Mouse (Mus musculus): ENCODE data around the gene Aldh5a1. TPM values are rescaled to one million over a fixed set of nuclear protein-coding genes. Genes with fewer than 3 reads are reported as not detected.
"Not testable (repeated sequence)": the region's sequence is repeated elsewhere in the genome, so short reads cannot be mapped to it uniquely, and the experiment has no call there.

Aldh5a1 gene
- 9.1 and 9.8 TPM in 2 replicates for polyA plus RNA-seq (2015; fragmentation: Nextera tagmentation; extraction: Ambion mirVana)

GRCm38 (mm10) chr13:24937108-24937838 is at the start of gene Aldh5a1:
Gene Aldh5a1, minus strand, starts transcription at chr13:24937661.
- Histone ChIP-seq H3K4me2 (peak within 1 kb of the TSS; percentile 84), H3K4me3 (peak within 1 kb of the TSS; percentile 90), H3K36me3 (no peaks in the 10 kb centered on the region), H3K27me3 (no peaks in the 10 kb centered on the region), H3K9me3 (no peaks in the 10 kb centered on the region), H3K4me1 (peaks cover 9% of the 10 kb centered on the region), H3K9ac (peak within 1 kb of the TSS; percentile 88), H3K27ac (peak within 1 kb of the TSS; percentile 80)
- WGBS: 1% methylated on average over 70 of the region's 75 CpGs
- peak; percentile 81 for ATAC-seq (ENCODE audit: borderline replicate concordance, extremely low read depth, low FRiP score, low TSS enrichment)

DNA sequence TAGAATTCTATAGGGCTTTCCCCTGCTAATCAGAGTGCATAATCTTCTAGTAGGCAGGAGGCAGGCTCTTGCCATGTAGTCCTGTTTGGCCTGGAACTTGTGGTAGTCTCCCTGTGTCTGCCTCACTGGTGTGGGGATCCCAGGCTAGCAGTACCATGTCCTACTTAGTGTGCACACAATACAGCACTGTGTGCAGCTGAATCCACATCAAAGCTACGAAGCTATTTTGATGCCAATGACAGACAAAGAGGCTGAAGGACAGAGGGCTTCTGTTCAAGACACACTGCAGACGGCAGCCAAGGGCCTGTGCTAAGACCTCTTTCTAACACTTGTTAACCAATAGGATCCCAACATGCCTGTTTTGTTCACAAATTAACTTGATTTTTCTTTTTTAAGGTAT is 48.0 kb upstream of the Aldh5a1 start:
- 53% methylated on average over 2 of the region's 2 CpGs for WGBS
- Histone ChIP-seq H3K27me3 (no peaks in the 10 kb centered on the region), H3K9me3 (no peaks in the 10 kb centered on the region), H3K9ac (no peak overlapping the region), H3K4me2 (no peak overlapping the region), H3K36me3 (peaks cover 12% of the 10 kb centered on the region; the same call in 1 of the 2 replicates), H3K4me3 (no peak overlapping the region), H3K4me1 (peaks cover 4% of the 10 kb centered on the region; the same call in 1 of the 2 replicates), H3K27ac (no peak overlapping the region)
- ATAC-seq (ENCODE audit: borderline replicate concordance, extremely low read depth, low FRiP score, low TSS enrichment): no peak

DNA sequence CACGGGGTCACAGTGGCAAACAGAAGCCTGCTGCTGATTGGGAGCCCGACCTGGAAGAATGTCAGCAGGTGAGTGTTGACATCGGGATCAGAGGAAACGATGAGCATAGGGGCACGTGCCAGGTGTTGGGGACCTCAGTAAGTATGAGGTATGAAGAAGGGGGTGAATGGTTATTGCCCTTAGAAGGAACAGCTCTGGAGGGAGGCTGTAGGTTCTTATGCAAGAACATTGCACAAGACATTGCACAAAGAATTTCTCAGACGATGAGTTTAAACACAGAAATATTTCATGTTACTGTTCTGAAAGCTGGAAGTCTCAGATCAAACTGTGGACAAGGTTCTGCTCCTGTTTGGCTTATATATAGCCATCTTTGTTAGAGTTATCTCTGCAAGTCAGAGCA is 43.6 kb upstream of the Aldh5a1 start:
- no peaks in the 10 kb centered on the region for H3K9me3 ChIP-seq
- no peak overlapping the region for H3K27ac ChIP-seq
- ATAC-seq (ENCODE audit: borderline replicate concordance, extremely low read depth, low FRiP score, low TSS enrichment): no peak
- no peak overlapping the region for H3K4me2 ChIP-seq
- no peak overlapping the region for H3K9ac ChIP-seq
- H3K27me3 ChIP-seq: no peaks in the 10 kb centered on the region
- WGBS: 75% methylated on average over 6 of the region's 6 CpGs
- 0 out of 2 replicates have a peak, but pooled peaks cover 3% of the 10 kb centered on the region for H3K36me3 ChIP-seq
- peaks cover 4% of the 10 kb centered on the region; the same call in 1 of the 2 replicates for H3K4me1 ChIP-seq
- H3K4me3 ChIP-seq: no peak overlapping the region

- no peaks in the 10 kb centered on the region for H3K36me3 ChIP-seq
- no peaks in the 10 kb centered on the region for H3K9me3 ChIP-seq
- H3K9ac ChIP-seq: no peak overlapping the region
- ATAC-seq (ENCODE audit: borderline replicate concordance, extremely low read depth, low FRiP score, low TSS enrichment): peak; percentile 33; the same call in 1 of the 2 replicates
- H3K27me3 ChIP-seq: no peaks in the 10 kb centered on the region
- no peak overlapping the region for H3K4me3 ChIP-seq
- peaks cover 4% of the 10 kb centered on the region; the same call in 1 of the 2 replicates for H3K4me1 ChIP-seq
- H3K4me2 ChIP-seq: no peak overlapping the region
- WGBS: 68% methylated on average over 5 of the region's 5 CpGs
- H3K27ac ChIP-seq: no peak overlapping the region
Observed at GRCm38 (mm10) chr13:24977820-24978342, 40.4 kb upstream of the Aldh5a1 start.

DNA sequence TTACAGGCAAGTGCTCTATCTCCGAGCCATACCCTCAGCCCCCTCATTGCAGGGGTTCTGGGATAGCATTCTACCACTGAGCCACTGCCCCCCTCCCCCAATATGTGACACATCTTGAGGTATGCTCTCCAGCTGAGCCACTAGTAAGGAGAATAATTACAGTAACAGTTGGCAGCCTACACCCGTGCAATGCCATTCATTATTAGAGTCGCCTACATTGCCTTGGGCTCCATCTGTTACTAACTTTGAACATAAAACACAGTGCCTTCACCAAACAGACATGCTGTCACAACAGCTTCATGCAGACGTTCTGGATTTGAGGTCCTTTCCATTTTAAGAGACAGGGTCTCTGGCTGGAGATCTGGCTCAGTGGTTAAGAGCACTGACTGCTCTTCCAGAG is 38.9 kb upstream of the Aldh5a1 start:
- no peak overlapping the region for H3K4me3 ChIP-seq
- H3K4me2 ChIP-seq: no peak overlapping the region
- H3K36me3 ChIP-seq: no peaks in the 10 kb centered on the region
- no peak overlapping the region for H3K27ac ChIP-seq
- H3K9ac ChIP-seq: no peak overlapping the region
- 69% methylated on average over 4 of the region's 4 CpGs for WGBS
- ATAC-seq (ENCODE audit: borderline replicate concordance, extremely low read depth, low FRiP score, low TSS enrichment): no peak
- no peaks in the 10 kb centered on the region for H3K27me3 ChIP-seq
- no peaks in the 10 kb centered on the region for H3K9me3 ChIP-seq
- H3K4me1 ChIP-seq: peaks cover 4% of the 10 kb centered on the region; the same call in 1 of the 2 replicates

- WGBS: 86% methylated on average over 3 of the region's 3 CpGs
- ATAC-seq (ENCODE audit: borderline replicate concordance, extremely low read depth, low FRiP score, low TSS enrichment); H3K36me3 ChIP-seq; H3K9me3 ChIP-seq; H3K4me1 ChIP-seq; H3K4me2 ChIP-seq; H3K27me3 ChIP-seq; H3K27ac ChIP-seq; H3K9ac ChIP-seq; H3K4me3 ChIP-seq: not testable (repeated sequence)
Observed at GRCm38 (mm10) chr13:24971776-24972175, 34.3 kb upstream of the Aldh5a1 start.

DNA sequence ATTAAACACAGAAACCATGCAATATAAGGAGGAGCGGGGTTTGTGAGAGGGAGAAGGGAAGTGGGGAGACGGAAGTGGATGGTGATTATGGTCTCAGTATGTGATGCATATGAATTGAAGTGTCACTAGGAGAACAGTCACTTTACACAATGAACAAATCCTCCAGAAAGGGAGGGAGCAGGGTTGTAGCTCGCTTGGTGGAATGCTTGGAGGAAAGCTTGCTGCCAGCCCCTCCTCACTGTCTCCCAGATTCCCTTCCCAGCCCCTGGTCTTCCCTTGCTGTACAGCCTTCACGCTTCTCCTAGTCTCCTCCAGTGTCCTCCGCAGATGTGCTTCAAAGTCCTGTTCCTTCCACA is 28.4 kb upstream of the Aldh5a1 start:
- Histone ChIP-seq H3K36me3 (no peaks in the 10 kb centered on the region), H3K4me2 (peak overlapping the region; percentile 56), H3K9ac (peak overlapping the region; percentile 13; the same call in 1 of the 2 replicates), H3K27me3 (no peaks in the 10 kb centered on the region), H3K4me3 (peak overlapping the region; percentile 34), H3K4me1 (peaks cover 10% of the 10 kb centered on the region; the same call in 1 of the 2 replicates), H3K9me3 (no peaks in the 10 kb centered on the region), H3K27ac (no peak overlapping the region)
- 27% methylated on average over 5 of the region's 5 CpGs for WGBS
- no peak for ATAC-seq (ENCODE audit: borderline replicate concordance, extremely low read depth, low FRiP score, low TSS enrichment)

DNA sequence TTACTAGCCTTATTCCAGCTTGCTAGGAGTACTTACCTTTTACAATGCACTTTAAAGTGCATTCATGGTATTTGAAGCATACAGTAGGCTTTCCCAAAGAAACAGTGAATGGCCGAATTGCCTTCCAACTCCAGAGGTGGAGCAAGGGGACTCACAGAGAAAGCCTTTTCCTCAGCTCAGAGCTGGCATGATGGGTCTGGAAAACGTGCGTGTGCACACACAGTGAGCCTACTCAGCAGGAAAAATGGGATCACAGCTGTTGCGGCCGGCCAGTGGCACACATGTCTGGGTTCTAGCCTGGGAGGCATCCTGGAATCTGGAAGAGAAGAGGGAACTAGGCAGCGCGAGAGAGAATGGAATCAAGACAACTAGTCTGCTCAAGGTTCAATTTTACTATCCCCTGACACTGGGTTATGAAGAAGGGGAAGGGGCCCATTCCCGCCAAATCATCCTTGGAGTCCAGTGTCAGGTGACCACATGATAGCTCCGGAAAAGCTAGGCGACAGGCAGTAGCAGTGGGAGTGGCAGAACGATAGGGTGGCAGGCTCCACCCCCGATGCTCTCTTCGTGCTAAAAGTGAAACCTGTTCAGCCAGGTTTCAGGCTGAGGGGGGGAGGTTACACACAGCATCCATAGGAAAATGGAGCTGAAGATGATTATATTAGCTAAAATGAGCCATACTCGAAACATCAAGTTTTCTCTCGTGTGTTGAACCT is 27.8 kb upstream of the Aldh5a1 start:
- Histone ChIP-seq H3K4me2 (peak overlapping the region; percentile 56), H3K36me3 (no peaks in the 10 kb centered on the region), H3K4me1 (peaks cover 10% of the 10 kb centered on the region; the same call in 1 of the 2 replicates), H3K4me3 (peak overlapping the region; percentile 34), H3K27me3 (no peaks in the 10 kb centered on the region), H3K9ac (peak overlapping the region; percentile 13), H3K27ac (peak overlapping the region; percentile 44), H3K9me3 (no peaks in the 10 kb centered on the region)
- no peak for ATAC-seq (ENCODE audit: borderline replicate concordance, extremely low read depth, low FRiP score, low TSS enrichment)
- 14% methylated on average over 15 of the region's 15 CpGs for WGBS

DNA sequence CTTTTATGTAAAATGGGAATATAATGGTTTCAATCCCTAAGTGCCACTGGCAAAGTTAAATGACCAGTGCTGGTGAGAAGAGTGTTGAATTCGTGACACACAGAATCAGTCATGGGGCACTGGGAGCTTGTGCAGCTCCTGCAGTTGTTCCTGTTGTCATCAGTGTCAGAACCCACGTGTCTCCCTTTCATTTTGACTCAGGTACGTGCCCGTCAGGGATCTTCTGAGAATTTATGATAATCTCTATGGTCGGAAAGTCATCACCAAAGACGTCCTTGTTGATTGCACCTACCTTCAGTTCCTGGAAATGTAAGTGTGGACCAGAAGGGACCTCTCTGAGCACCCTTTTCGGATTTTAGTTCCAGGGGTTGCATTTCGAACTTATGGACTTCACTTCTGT is 24.7 kb upstream of the Aldh5a1 start:
- ATAC-seq (ENCODE audit: borderline replicate concordance, extremely low read depth, low FRiP score, low TSS enrichment): no peak
- H3K9ac ChIP-seq: no peak overlapping the region
- H3K27me3 ChIP-seq: no peaks in the 10 kb centered on the region
- no peak overlapping the region for H3K27ac ChIP-seq
- H3K4me1 ChIP-seq: peaks cover 10% of the 10 kb centered on the region; the same call in 1 of the 2 replicates
- H3K36me3 ChIP-seq: no peaks in the 10 kb centered on the region
- H3K4me2 ChIP-seq: no peak overlapping the region
- no peaks in the 10 kb centered on the region for H3K9me3 ChIP-seq
- no peak overlapping the region for H3K4me3 ChIP-seq
- 81% methylated on average over 8 of the region's 8 CpGs for WGBS

DNA sequence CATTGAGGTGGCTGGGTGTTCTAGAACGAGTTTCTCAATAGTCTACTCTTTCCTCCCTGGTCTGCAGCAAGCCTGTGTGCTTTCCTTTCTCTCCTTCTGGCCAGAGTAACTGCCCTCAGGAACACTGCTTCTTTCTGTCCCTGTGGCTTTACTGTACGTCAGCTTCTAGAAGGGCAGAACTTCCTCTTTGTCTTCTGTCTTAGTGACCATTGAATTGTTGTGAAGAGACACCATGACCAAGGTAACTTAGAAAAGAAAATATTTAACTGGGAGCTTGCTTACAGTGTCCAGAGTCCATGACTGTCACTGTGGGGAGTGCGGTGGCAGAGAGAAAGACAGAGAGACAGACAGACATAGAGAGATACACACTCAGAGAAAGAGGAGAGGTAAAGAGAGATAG is 22.6 kb upstream of the Aldh5a1 start:
- Histone ChIP-seq H3K4me3 (no peak overlapping the region), H3K9me3 (no peaks in the 10 kb centered on the region), H3K27ac (no peak overlapping the region), H3K36me3 (no peaks in the 10 kb centered on the region), H3K4me2 (no peak overlapping the region), H3K9ac (no peak overlapping the region), H3K27me3 (no peaks in the 10 kb centered on the region), H3K4me1 (peaks cover 11% of the 10 kb centered on the region)
- WGBS: 74% methylated on average over 3 of the region's 3 CpGs
- ATAC-seq (ENCODE audit: borderline replicate concordance, extremely low read depth, low FRiP score, low TSS enrichment): no peak

- no peak for ATAC-seq (ENCODE audit: borderline replicate concordance, extremely low read depth, low FRiP score, low TSS enrichment)
- Histone ChIP-seq H3K9me3 (no peaks in the 10 kb centered on the region), H3K27me3 (no peaks in the 10 kb centered on the region), H3K27ac (no peak overlapping the region), H3K4me1 (peaks cover 15% of the 10 kb centered on the region), H3K9ac (no peak overlapping the region), H3K36me3 (no peaks in the 10 kb centered on the region), H3K4me3 (no peak overlapping the region), H3K4me2 (no peak overlapping the region)
- 86% methylated on average over 11 of the region's 11 CpGs for WGBS
Observed at GRCm38 (mm10) chr13:24958671-24959070, 21.2 kb upstream of the Aldh5a1 start.

- no peaks in the 10 kb centered on the region for H3K36me3 ChIP-seq
- peaks cover 28% of the 10 kb centered on the region for H3K4me1 ChIP-seq
- no peaks in the 10 kb centered on the region for H3K9me3 ChIP-seq
- no peak overlapping the region for H3K4me2 ChIP-seq
- H3K27me3 ChIP-seq: no peaks in the 10 kb centered on the region
- ATAC-seq (ENCODE audit: borderline replicate concordance, extremely low read depth, low FRiP score, low TSS enrichment): 0 out of 2 replicates have a peak, but pooled peaks have one; percentile 73
- no peak overlapping the region for H3K4me3 ChIP-seq
- peak overlapping the region; percentile 42 for H3K27ac ChIP-seq
- no peak overlapping the region for H3K9ac ChIP-seq
- 11% methylated on average over 10 of the region's 10 CpGs for WGBS
Observed at GRCm38 (mm10) chr13:24955500-24955899, 18.0 kb upstream of the Aldh5a1 start.

Data from lung, embryonic 15.5 days (tissue).